Mouse (Mus musculus): ENCODE measurements around the gene Col5a3. TPM values are rescaled to one million over a fixed set of nuclear protein-coding genes. Genes with fewer than 3 reads are reported as not detected.
A peak's percentile ranks its signal among the peaks of the same experiment; 100 is the strongest.

Gene Col5a3
- polyA plus RNA-seq, 1 experiment = 70.3 TPM

- H3K27me3 ChIP-seq (ENCODE audit: control insufficient read depth, insufficient read depth, insufficient read length) = peaks cover 34% of the 10 kb centered on the region
- TF ChIP-seq TCF3 (IDR thresholded peaks at IDR 0.05; ENCODE audit: insufficient read length, low read depth) (no peak), TCF12 (IDR thresholded peaks at IDR 0.05; ENCODE audit: insufficient read depth, poor library complexity, severe bottlenecking) (no peak), MAX (IDR thresholded peaks at IDR 0.05; ENCODE audit: low read depth) (no peak), POLR2AphosphoS2 (IDR thresholded peaks at IDR 0.05; ENCODE audit: insufficient read length, low read depth) (no peak), REST (IDR thresholded peaks at IDR 0.05; ENCODE audit: insufficient read depth, insufficient read length) (no peak), SRF (IDR thresholded peaks at IDR 0.05; ENCODE audit: control insufficient read depth, insufficient read length, low read depth) (no peak), CEBPB (IDR thresholded peaks at IDR 0.05; ENCODE audit: insufficient read depth, poor library complexity, severe bottlenecking) (no peak), USF1 (IDR thresholded peaks at IDR 0.05; ENCODE audit: low read depth) (no peak), POLR2A (IDR thresholded peaks at IDR 0.05; ENCODE audit: insufficient read length, low read depth) (no peak), MYOG (IDR thresholded peaks at IDR 0.05; ENCODE audit: control insufficient read depth in 1 of 3, insufficient read depth in 1 of 3, insufficient read length in 2 of 3, low read depth in 2 of 3) (no peak), E2F4 (IDR thresholded peaks at IDR 0.05; ENCODE audit: insufficient read depth) (no peak), MYOD1 (IDR thresholded peaks at IDR 0.05; ENCODE audit: control insufficient read depth in 1 of 3, insufficient read length in 2 of 3, low read depth in 2 of 3) (no peak)
- H3K36me3 ChIP-seq (ENCODE audit: control insufficient read depth, insufficient read depth) = no peaks in the 10 kb centered on the region
- H3K79me2 ChIP-seq (ENCODE audit: control insufficient read depth, insufficient read depth) = no peaks in the 10 kb centered on the region
- H3K4me2 ChIP-seq (ENCODE audit: low read depth) = peak within 1 kb of the TSS; percentile 6
- no peak within 1 kb of the TSS for H3K4me3 ChIP-seq
- H3ac ChIP-seq (ENCODE audit: control insufficient read depth, insufficient read length) = no peak within 1 kb of the TSS
Measured at GRCm38 (mm10) chr9:20746017-20746660, 68.7 kb downstream of the Col5a3 start, which contains the start of gene Olfm2. Gene Olfm2, minus strand, starts transcription at chr9:20746349.

- H3K4me3 ChIP-seq = no peak overlapping the region
- peak overlapping the region; percentile 6 for H3K4me2 ChIP-seq (ENCODE audit: low read depth)
- H3K36me3 ChIP-seq (ENCODE audit: control insufficient read depth, insufficient read depth) = no peaks in the 10 kb centered on the region
- peaks cover 34% of the 10 kb centered on the region for H3K27me3 ChIP-seq (ENCODE audit: control insufficient read depth, insufficient read depth, insufficient read length)
- TF ChIP-seq TCF12 (IDR thresholded peaks at IDR 0.05; ENCODE audit: insufficient read depth, poor library complexity, severe bottlenecking) (no peak), MYOD1 (IDR thresholded peaks at IDR 0.05; ENCODE audit: control insufficient read depth in 1 of 3, insufficient read length in 2 of 3, low read depth in 2 of 3) (no peak), CEBPB (IDR thresholded peaks at IDR 0.05; ENCODE audit: insufficient read depth, poor library complexity, severe bottlenecking) (no peak), E2F4 (IDR thresholded peaks at IDR 0.05; ENCODE audit: insufficient read depth) (no peak), REST (IDR thresholded peaks at IDR 0.05; ENCODE audit: insufficient read depth, insufficient read length) (no peak), MYOG (IDR thresholded peaks at IDR 0.05; ENCODE audit: control insufficient read depth in 1 of 3, insufficient read depth in 1 of 3, insufficient read length in 2 of 3, low read depth in 2 of 3) (no peak), USF1 (IDR thresholded peaks at IDR 0.05; ENCODE audit: low read depth) (no peak), MAX (IDR thresholded peaks at IDR 0.05; ENCODE audit: low read depth) (no peak), TCF3 (IDR thresholded peaks at IDR 0.05; ENCODE audit: insufficient read length, low read depth) (no peak), POLR2A (IDR thresholded peaks at IDR 0.05; ENCODE audit: insufficient read length, low read depth) (no peak), SRF (IDR thresholded peaks at IDR 0.05; ENCODE audit: control insufficient read depth, insufficient read length, low read depth) (no peak), POLR2AphosphoS2 (IDR thresholded peaks at IDR 0.05; ENCODE audit: insufficient read length, low read depth) (no peak)
- no peak overlapping the region for H3ac ChIP-seq (ENCODE audit: control insufficient read depth, insufficient read length)
- no peaks in the 10 kb centered on the region for H3K79me2 ChIP-seq (ENCODE audit: control insufficient read depth, insufficient read depth)
Measured at GRCm38 (mm10) chr9:20745129-20745966, 69.5 kb downstream of the Col5a3 start.

- H3K27me3 ChIP-seq (ENCODE audit: control insufficient read depth, insufficient read depth, insufficient read length) = peaks cover 36% of the 10 kb centered on the region
- H3K36me3 ChIP-seq (ENCODE audit: control insufficient read depth, insufficient read depth) = no peaks in the 10 kb centered on the region
- no peak overlapping the region for H3ac ChIP-seq (ENCODE audit: control insufficient read depth, insufficient read length)
- no peaks in the 10 kb centered on the region for H3K79me2 ChIP-seq (ENCODE audit: control insufficient read depth, insufficient read depth)
- H3K4me3 ChIP-seq = no peak overlapping the region
- no peak overlapping the region for H3K4me2 ChIP-seq (ENCODE audit: low read depth)
- TF ChIP-seq TCF12 (IDR thresholded peaks at IDR 0.05; ENCODE audit: insufficient read depth, poor library complexity, severe bottlenecking) = no peak
- TF ChIP-seq SRF (IDR thresholded peaks at IDR 0.05; ENCODE audit: control insufficient read depth, insufficient read length, low read depth) = no peak
- no peak for TF ChIP-seq MAX (IDR thresholded peaks at IDR 0.05; ENCODE audit: low read depth)
- no peak for TF ChIP-seq USF1 (IDR thresholded peaks at IDR 0.05; ENCODE audit: low read depth)
- no peak for TF ChIP-seq REST (IDR thresholded peaks at IDR 0.05; ENCODE audit: insufficient read depth, insufficient read length)
- TF ChIP-seq E2F4 (IDR thresholded peaks at IDR 0.05; ENCODE audit: insufficient read depth) = no peak
- TF ChIP-seq TCF3 (IDR thresholded peaks at IDR 0.05; ENCODE audit: insufficient read length, low read depth) = no peak
- TF ChIP-seq POLR2A (IDR thresholded peaks at IDR 0.05; ENCODE audit: insufficient read length, low read depth) = no peak
Measured at GRCm38 (mm10) chr9:20743946-20744738, 70.7 kb downstream of the Col5a3 start.

GRCm38 (mm10) chr9:20740407-20740806 lies 74.5 kb downstream of the Col5a3 start:
- Histone ChIP-seq H3K4me2 (ENCODE audit: low read depth) (peak overlapping the region; percentile 68), H3K4me3 (no peak overlapping the region), H3K36me3 (ENCODE audit: control insufficient read depth, insufficient read depth) (no peaks in the 10 kb centered on the region), H3ac (ENCODE audit: control insufficient read depth, insufficient read length) (no peak overlapping the region), H3K27me3 (ENCODE audit: control insufficient read depth, insufficient read depth, insufficient read length) (peaks cover 20% of the 10 kb centered on the region), H3K79me2 (ENCODE audit: control insufficient read depth, insufficient read depth) (no peaks in the 10 kb centered on the region)
- TF ChIP-seq MAX (IDR thresholded peaks at IDR 0.05; ENCODE audit: low read depth) (no peak), MYOD1 (IDR thresholded peaks at IDR 0.05; ENCODE audit: control insufficient read depth in 1 of 3, insufficient read length in 2 of 3, low read depth in 2 of 3) (no peak), E2F4 (IDR thresholded peaks at IDR 0.05; ENCODE audit: insufficient read depth) (no peak), POLR2AphosphoS2 (IDR thresholded peaks at IDR 0.05; ENCODE audit: insufficient read length, low read depth) (no peak), POLR2A (IDR thresholded peaks at IDR 0.05; ENCODE audit: insufficient read length, low read depth) (no peak), SRF (IDR thresholded peaks at IDR 0.05; ENCODE audit: control insufficient read depth, insufficient read length, low read depth) (no peak), TCF12 (IDR thresholded peaks at IDR 0.05; ENCODE audit: insufficient read depth, poor library complexity, severe bottlenecking) (no peak), TCF3 (IDR thresholded peaks at IDR 0.05; ENCODE audit: insufficient read length, low read depth) (no peak), MYOG (IDR thresholded peaks at IDR 0.05; ENCODE audit: control insufficient read depth in 1 of 3, insufficient read depth in 1 of 3, insufficient read length in 2 of 3, low read depth in 2 of 3) (no peak), REST (IDR thresholded peaks at IDR 0.05; ENCODE audit: insufficient read depth, insufficient read length) (no peak), CEBPB (IDR thresholded peaks at IDR 0.05; ENCODE audit: insufficient read depth, poor library complexity, severe bottlenecking) (no peak), USF1 (IDR thresholded peaks at IDR 0.05; ENCODE audit: low read depth) (no peak)

Data from myocyte (in vitro differentiated cells).